Mouse (Mus musculus): ENCODE data around the gene Rps19bp1. TPM values are rescaled to one million over a fixed set of nuclear protein-coding genes. Genes with fewer than 3 reads are reported as not detected.
A peak's percentile ranks its signal among the peaks of the same experiment; 100 is the strongest.

Gene Rps19bp1
- total and polyA plus RNA-seq, 2 experiments = 8.3 to 17.0 TPM

DNA sequence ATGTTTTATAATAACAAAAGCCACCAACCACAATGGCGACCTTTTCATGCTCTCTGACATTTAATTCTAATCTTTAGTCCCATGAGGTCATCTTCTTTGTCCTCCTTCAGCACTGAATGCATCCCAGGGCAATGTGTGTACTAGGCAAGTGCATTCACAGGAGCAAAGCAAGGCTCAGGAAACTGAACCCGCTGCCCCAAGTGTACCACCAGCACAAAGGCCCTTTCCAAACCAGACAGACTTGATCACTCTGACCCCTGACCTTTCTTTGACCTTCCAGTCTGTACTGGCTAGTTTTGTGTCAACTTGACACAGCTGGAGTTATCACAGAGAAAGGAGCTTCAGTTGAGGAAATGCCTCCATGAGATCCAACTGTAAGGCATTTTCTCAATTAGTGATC, 31.8 kb downstream of the Rps19bp1 start:
- DNase-seq (ENCODE audit: extremely low read depth, low read depth, low spot score) = no peak
- peaks cover 18% of the 10 kb centered on the region for H3K79me2 ChIP-seq (ENCODE audit: control insufficient read depth, insufficient read depth, low read length)
- no peak for TF ChIP-seq CTCF (IDR thresholded peaks at IDR 0.05; ENCODE audit: low read depth, low read length)
- TF ChIP-seq POLR2A (IDR thresholded peaks at IDR 0.05; ENCODE audit: extremely low read depth, insufficient read depth, low read length) = no peak
- 79% methylated on average over 2 of the region's 2 CpGs for WGBS
- no peaks in the 10 kb centered on the region for H3K27me3 ChIP-seq (ENCODE audit: control insufficient read depth, insufficient read depth, low read length)
- H3K4me1 ChIP-seq (ENCODE audit: control insufficient read depth, insufficient read depth, low read length) = peaks cover 9% of the 10 kb centered on the region
- peaks cover 15% of the 10 kb centered on the region for H3K36me3 ChIP-seq (ENCODE audit: control insufficient read depth, insufficient read depth, low read length)
- no peak overlapping the region for H3K4me3 ChIP-seq (ENCODE audit: insufficient read depth, low read depth, low read length)
- H3K9ac ChIP-seq (ENCODE audit: low read depth, low read length) = no peak overlapping the region
- no peak overlapping the region for H3K27ac ChIP-seq (replicated peaks; ENCODE audit: insufficient read depth, low read depth, low read length)

DNA sequence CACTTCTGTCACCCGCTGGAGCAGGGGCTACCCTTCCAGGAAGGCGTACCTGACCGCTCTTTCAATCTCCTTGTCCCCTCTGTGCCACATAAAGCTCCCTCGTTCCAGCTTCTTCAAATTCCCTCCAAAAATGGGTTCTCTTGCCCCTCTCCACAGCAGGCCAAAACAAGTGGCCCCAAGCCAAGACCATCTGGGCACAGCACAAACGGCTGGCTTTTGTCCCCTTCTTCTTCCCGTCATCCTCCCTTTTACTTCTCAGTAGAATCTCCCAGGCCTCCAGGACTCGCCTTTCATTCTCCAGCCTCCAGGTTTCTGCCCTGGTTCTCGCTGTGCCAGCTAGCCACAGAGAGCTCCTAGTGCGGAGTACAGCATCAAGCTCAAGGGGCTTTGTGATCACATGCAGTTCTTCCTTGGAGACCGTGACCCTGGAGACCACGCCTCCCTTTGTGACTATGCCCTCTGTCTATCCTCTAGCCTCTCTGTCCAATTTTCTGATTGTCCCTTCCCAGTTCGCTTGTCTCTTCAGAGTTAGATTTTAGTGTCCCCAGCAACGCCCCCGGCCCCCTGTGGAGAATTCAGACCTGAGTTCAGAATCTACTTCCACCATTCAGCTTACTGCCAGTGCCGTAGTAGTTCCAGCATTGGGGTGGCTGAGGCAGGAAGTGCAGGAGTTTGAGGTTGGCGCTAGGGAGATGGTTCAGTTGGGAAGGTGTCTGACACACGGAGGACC, 35.9 kb downstream of the Rps19bp1 start:
- Histone ChIP-seq H3K36me3 (ENCODE audit: control insufficient read depth, insufficient read depth, low read length) (no peaks in the 10 kb centered on the region), H3K27me3 (ENCODE audit: control insufficient read depth, insufficient read depth, low read length) (no peaks in the 10 kb centered on the region), H3K27ac (replicated peaks; ENCODE audit: insufficient read depth, low read depth, low read length) (no peak overlapping the region), H3K79me2 (ENCODE audit: control insufficient read depth, insufficient read depth, low read length) (no peaks in the 10 kb centered on the region), H3K4me1 (ENCODE audit: control insufficient read depth, insufficient read depth, low read length) (peaks cover 3% of the 10 kb centered on the region; the same call in 1 of the 2 replicates), H3K9ac (ENCODE audit: low read depth, low read length) (no peak overlapping the region), H3K4me3 (ENCODE audit: insufficient read depth, low read depth, low read length) (no peak overlapping the region)
- no peak for DNase-seq (ENCODE audit: extremely low read depth, low read depth, low spot score)
- WGBS = 89% methylated on average over 17 of the region's 17 CpGs
- TF ChIP-seq CTCF (IDR thresholded peaks at IDR 0.05; ENCODE audit: low read depth, low read length) = no peak
- no peak for TF ChIP-seq POLR2A (IDR thresholded peaks at IDR 0.05; ENCODE audit: extremely low read depth, insufficient read depth, low read length)

GRCm38 (mm10) chr15:80225796-80226195, 38.3 kb downstream of the Rps19bp1 start:
- TF ChIP-seq POLR2A (IDR thresholded peaks at IDR 0.05; ENCODE audit: extremely low read depth, insufficient read depth, low read length) (no peak), CTCF (IDR thresholded peaks at IDR 0.05; ENCODE audit: low read depth, low read length) (peak; percentile 22; the same call in 1 of the 2 replicates)
- Histone ChIP-seq H3K79me2 (ENCODE audit: control insufficient read depth, insufficient read depth, low read length) (no peaks in the 10 kb centered on the region), H3K9ac (ENCODE audit: low read depth, low read length) (no peak overlapping the region), H3K4me3 (ENCODE audit: insufficient read depth, low read depth, low read length) (no peak overlapping the region), H3K27ac (replicated peaks; ENCODE audit: insufficient read depth, low read depth, low read length) (no peak overlapping the region), H3K36me3 (ENCODE audit: control insufficient read depth, insufficient read depth, low read length) (no peaks in the 10 kb centered on the region), H3K4me1 (ENCODE audit: control insufficient read depth, insufficient read depth, low read length) (no peaks in the 10 kb centered on the region), H3K27me3 (ENCODE audit: control insufficient read depth, insufficient read depth, low read length) (no peaks in the 10 kb centered on the region)
- 50% methylated on average over 2 of the region's 2 CpGs for WGBS
- peak; percentile 73 for DNase-seq (ENCODE audit: extremely low read depth, low read depth, low spot score)

DNA sequence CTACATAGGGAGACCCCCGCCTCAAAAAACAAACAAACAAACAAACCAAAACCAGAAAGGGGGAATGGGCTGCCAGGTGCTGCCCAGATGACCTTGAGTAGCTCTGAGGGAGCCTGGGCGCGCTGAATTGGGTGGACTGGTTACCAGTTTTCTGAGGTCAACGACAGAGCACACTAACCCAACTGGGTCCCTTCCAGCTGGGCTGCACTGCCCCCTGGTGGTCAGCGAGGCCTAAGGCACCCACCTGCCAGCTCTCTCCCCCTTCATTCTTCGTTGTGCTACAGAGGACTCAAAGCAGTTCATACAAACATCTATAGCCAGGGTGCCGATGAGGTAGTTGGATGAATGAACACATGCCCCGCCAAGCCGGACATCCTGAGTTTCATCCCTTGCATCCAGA, 38.9 kb downstream of the Rps19bp1 start:
- TF ChIP-seq POLR2A (IDR thresholded peaks at IDR 0.05; ENCODE audit: extremely low read depth, insufficient read depth, low read length) (no peak), CTCF (IDR thresholded peaks at IDR 0.05; ENCODE audit: low read depth, low read length) (peak; percentile 97)
- Histone ChIP-seq H3K79me2 (ENCODE audit: control insufficient read depth, insufficient read depth, low read length) (no peaks in the 10 kb centered on the region), H3K4me3 (ENCODE audit: insufficient read depth, low read depth, low read length) (no peak overlapping the region), H3K27ac (replicated peaks; ENCODE audit: insufficient read depth, low read depth, low read length) (no peak overlapping the region), H3K36me3 (ENCODE audit: control insufficient read depth, insufficient read depth, low read length) (no peaks in the 10 kb centered on the region), H3K9ac (ENCODE audit: low read depth, low read length) (no peak overlapping the region), H3K4me1 (ENCODE audit: control insufficient read depth, insufficient read depth, low read length) (no peaks in the 10 kb centered on the region), H3K27me3 (ENCODE audit: control insufficient read depth, insufficient read depth, low read length) (no peaks in the 10 kb centered on the region)
- peak; percentile 40 for DNase-seq (ENCODE audit: extremely low read depth, low read depth, low spot score)
- 14% methylated on average over 9 of the region's 9 CpGs for WGBS

DNA sequence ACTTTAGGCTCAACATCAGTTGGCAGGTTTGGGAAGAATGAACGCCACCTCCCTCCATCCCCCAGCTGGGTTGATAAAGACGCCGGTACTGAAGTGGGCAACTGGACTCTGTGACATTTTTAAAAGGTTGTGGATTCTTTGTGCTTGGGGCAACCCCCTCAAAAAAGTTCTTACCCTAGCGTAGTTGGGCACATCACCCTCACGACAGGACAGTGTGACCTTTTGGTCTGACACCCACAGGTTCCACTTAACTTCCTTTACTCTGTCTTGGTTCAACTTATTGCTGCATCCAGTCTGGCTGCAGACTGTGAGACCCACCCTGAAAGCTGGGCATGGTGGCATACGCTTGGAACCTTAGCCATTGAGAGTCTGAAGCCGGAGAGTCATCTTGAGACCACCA, 40.4 kb downstream of the Rps19bp1 start:
- no peak overlapping the region for H3K4me3 ChIP-seq (ENCODE audit: insufficient read depth, low read depth, low read length)
- DNase-seq (ENCODE audit: extremely low read depth, low read depth, low spot score) = no peak
- H3K27ac ChIP-seq (replicated peaks; ENCODE audit: insufficient read depth, low read depth, low read length) = no peak overlapping the region
- H3K79me2 ChIP-seq (ENCODE audit: control insufficient read depth, insufficient read depth, low read length) = no peaks in the 10 kb centered on the region
- H3K36me3 ChIP-seq (ENCODE audit: control insufficient read depth, insufficient read depth, low read length) = no peaks in the 10 kb centered on the region
- no peak overlapping the region for H3K9ac ChIP-seq (ENCODE audit: low read depth, low read length)
- H3K4me1 ChIP-seq (ENCODE audit: control insufficient read depth, insufficient read depth, low read length) = no peaks in the 10 kb centered on the region; the same call in 1 of the 2 replicates
- no peak for TF ChIP-seq POLR2A (IDR thresholded peaks at IDR 0.05; ENCODE audit: extremely low read depth, insufficient read depth, low read length)
- TF ChIP-seq CTCF (IDR thresholded peaks at IDR 0.05; ENCODE audit: low read depth, low read length) = no peak
- WGBS = 90% methylated on average over 7 of the region's 7 CpGs
- H3K27me3 ChIP-seq (ENCODE audit: control insufficient read depth, insufficient read depth, low read length) = no peaks in the 10 kb centered on the region

GRCm38 (mm10) chr15:80221031-80221430, 43.1 kb downstream of the Rps19bp1 start:
- no peaks in the 10 kb centered on the region for H3K27me3 ChIP-seq (ENCODE audit: control insufficient read depth, insufficient read depth, low read length)
- H3K27ac ChIP-seq (replicated peaks; ENCODE audit: insufficient read depth, low read depth, low read length) = no peak overlapping the region
- 78% methylated on average over 8 of the region's 8 CpGs for WGBS
- no peaks in the 10 kb centered on the region; the same call in 1 of the 2 replicates for H3K4me1 ChIP-seq (ENCODE audit: control insufficient read depth, insufficient read depth, low read length)
- DNase-seq (ENCODE audit: extremely low read depth, low read depth, low spot score) = no peak
- H3K9ac ChIP-seq (ENCODE audit: low read depth, low read length) = no peak overlapping the region
- H3K4me3 ChIP-seq (ENCODE audit: insufficient read depth, low read depth, low read length) = no peak overlapping the region
- H3K36me3 ChIP-seq (ENCODE audit: control insufficient read depth, insufficient read depth, low read length) = no peaks in the 10 kb centered on the region
- H3K79me2 ChIP-seq (ENCODE audit: control insufficient read depth, insufficient read depth, low read length) = no peaks in the 10 kb centered on the region
- TF ChIP-seq CTCF (IDR thresholded peaks at IDR 0.05; ENCODE audit: low read depth, low read length) = no peak
- TF ChIP-seq POLR2A (IDR thresholded peaks at IDR 0.05; ENCODE audit: extremely low read depth, insufficient read depth, low read length) = no peak

Data from liver, adult 2 months (tissue).